Mouse (Mus musculus): ENCODE data around the gene Prss16.

The Prss16 gene

GRCm38 (mm10) chr13:22007121-22007510 is 2.4 kb downstream of the Prss16 start:
- DNase-seq (ENCODE audit: low spot score in 2 of 2), result no peak

DNA sequence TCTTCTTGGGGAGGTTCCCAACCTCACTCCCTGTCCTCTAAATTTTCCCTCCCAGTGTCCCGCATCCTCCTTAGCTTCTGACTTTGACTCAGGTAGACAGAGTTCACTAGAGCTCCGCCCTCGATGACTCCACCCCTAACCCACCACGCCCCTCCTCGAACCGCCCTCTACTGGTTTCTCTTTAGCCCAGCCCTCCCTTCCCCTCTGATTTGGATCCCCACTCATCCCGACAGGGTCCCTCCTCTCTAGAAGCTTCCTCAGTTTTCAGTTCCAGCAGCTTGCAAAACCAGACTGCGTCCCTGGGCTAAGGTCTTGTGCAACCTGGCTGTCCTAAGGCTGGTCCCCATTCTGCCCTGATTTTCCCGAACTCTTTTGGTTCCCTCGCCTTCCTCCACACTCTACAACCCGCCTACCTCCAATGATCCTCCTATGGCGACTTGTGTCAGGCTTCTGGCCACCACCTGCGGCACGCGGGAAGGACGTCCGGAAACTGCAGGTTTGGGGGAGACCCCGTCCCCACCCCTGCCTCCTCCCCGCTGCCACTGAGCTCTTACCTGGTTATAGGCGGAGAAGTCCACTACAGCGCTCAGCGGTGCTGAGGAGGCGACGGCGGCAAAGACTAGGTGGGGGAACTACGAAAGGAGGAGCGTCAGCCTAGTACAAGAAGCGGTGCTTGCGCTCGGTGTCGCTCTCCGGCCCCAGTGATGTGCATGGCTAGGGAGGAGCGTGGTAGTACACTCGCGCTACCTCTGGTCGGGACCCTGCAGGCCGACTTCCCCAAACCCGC is 3.0 kb downstream of the Prss16 start:
- DNase-seq (ENCODE audit: low spot score in 2 of 2), result peak in 1 of 2 experiments; percentile 56

GRCm38 (mm10) chr13:22005605-22006333 is 3.8 kb downstream of the Prss16 start:
- DNase-seq (ENCODE audit: low spot score in 2 of 2), result peak in 1 of 2 experiments; percentile 31

- DNase-seq (ENCODE audit: low spot score in 2 of 2), result no peak
Observed at GRCm38 (mm10) chr13:22001823-22002222, 7.7 kb downstream of the Prss16 start.

DNA sequence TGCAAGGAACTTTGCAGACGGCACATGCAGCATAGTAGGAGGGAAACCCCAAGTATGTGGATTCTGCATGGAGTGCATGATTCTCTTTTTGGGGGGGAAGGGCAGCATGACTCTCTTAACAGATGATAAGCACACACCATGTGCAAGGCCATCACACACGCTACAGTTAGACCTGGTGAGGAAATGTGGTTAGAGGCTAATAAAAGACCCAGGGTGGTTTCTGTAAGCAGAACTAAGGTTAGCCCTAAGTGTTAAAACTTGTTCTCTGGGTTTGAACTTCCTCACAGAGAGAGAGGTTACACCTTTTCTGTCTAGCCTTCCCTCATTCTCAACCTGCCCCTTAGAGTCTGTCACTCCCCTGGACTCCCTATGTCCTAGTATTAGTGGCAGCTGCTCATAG is 8.2 kb downstream of the Prss16 start:
- no peak for DNase-seq (ENCODE audit: low spot score in 2 of 2)

DNA sequence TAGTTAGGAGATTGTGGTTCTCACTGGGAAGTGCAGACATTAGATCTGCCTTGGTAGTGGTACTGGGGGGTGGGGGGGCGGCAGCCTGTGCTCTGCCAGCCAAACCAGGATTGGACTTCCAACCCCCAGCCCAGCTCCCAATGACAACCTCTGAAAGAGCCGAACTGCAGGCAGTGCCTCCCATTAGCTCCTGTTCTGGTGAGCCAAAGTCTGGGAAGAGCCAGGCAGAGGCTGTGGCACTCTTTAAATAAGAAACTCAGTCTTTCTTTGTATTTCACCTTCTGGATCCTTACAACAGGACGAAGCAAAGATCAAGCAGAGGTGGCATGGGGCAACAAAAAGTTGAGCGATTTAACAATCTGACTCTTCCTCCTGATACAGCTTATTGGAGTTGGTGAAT is 10.4 kb downstream of the Prss16 start:
- no peak for DNase-seq (ENCODE audit: low spot score in 2 of 2)

DNA sequence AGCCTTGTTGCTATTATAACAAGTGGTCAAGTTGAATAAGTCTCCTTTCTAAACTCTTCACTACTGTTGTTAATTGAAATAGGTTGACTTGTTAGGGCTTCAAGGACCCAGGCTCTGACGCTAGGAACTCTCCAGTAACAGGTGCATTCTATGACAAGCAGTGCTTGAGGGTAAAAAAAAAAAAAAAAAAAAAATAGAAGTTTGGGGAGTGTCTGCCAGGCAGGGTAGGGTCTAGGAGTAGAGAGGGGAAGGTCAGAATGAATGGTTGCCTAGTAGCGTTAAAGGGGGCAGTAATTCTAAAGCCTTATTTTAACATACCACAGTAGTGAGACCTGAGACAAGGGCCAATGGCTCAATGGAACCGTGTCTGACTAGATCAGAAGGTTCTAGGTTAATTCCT is 11.1 kb downstream of the Prss16 start:
- DNase-seq (ENCODE audit: low spot score in 2 of 2), result no peak

GRCm38 (mm10) chr13:21997821-21998220 is 11.7 kb downstream of the Prss16 start:
- DNase-seq (ENCODE audit: low spot score in 2 of 2), result no peak

DNA sequence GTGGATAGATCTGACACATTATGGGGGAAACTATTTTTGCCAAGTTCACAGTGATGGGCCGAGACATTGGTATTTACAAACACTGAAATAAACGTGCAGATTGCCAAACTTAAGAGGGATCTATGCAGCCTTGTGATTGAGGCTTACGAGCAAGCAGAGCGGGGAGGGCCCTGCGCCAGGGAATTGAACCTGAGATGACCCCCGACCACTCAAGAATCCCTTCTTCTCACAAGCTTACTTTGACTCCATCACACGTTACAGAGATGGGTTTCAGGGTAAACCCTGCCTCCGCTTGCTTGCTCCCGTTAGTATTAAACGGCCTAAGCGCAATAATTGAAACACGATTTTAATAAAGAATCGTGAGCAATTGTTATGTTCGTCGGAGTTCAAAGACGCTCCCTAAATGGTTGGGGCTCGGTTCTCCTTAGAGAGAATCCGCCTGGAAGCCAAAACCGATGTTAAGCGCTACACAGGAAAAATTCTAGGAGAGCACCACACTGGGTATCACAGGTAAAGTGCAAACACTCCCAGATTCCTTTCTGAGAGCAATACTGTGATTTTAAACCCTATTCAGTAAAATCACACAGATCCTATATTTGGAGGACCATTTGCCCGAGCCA is 12.2 kb downstream of the Prss16 start:
- no peak for DNase-seq (ENCODE audit: low spot score in 2 of 2)

GRCm38 (mm10) chr13:21996840-21997185 is 12.7 kb downstream of the Prss16 start:
- DNase-seq (ENCODE audit: low spot score in 2 of 2), result no peak

DNA sequence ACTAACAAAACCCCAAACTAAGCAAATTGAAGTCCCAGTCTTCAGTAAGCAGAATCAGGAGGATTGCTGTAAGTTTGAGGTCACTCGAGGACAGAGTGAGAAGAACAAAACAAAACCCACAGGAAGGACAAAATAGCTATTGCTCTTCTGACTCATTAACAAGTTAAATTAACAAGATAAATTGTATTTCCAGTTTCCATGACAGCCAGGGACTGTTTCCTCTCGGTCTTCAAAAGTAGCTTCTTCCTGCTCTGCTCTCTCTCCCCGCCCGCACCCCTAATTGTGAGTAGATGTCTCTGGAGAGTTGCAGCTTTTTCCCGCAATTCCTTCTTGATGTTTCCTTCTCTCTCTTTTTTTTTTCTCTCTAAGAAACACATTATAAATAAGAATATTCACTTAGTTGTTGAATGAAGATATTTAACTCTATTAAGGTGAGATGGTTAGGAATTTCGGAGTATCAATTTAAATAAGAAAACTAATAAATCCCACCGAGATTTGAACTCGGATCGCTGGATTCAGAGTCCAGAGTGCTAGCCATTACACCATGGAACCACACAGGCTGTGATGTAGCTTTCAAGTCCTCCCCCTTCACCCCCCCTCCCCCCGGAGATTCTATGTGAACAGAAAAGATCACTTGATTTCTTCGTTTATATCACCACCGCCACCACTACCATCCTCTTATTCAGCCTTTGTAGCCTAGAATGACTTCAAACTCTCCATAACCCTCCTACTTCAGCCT is 13.3 kb downstream of the Prss16 start:
- no peak for DNase-seq (ENCODE audit: low spot score in 2 of 2)

DNA sequence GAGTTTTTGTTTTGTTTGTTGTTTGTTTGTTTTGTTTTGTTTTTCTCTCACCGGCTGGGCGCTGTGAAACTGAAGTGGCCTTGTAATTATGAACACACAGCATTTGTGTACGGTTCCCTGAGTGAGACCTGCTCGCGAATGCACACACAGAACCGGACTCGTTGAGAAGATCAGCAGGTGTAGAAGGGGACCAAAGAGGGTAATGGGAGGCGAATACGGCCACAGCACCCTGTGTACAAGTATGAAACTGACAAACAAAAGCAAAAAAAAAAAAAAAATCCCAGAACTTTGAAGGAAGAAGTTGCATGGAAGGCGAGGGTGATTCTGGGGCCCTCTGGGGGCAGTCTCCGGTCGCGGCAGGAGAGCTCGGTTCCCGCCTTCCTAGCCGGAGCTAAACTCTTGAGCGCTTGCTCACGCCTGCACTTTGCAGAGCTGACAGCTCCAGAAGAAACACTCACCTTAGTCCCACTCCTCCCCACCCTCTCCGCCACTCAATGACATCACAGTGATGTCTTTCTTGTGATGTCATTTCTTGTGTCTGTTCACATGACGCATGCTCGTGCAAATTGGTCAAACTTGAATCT is 14.1 kb downstream of the Prss16 start:
- no peak for DNase-seq (ENCODE audit: low spot score in 2 of 2)

DNA sequence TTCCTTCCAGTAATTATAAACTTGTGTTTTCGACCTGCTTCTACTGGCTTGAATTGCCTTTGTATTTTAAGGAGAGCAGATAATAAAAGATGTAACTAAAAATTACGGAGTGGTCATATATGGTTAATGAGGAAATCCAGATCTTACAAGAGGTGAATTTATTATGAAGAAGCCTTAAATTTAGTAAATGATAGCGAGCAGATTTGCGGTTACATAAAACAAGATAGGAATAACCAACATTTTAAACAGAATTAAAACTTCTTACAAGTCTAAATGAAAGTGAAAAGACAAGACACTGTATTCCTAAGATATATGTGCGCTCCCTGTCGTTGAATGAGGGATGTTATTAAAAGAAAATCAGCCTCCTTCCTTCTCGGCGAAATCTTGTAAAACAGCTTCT is 14.6 kb downstream of the Prss16 start:
- no peak for DNase-seq (ENCODE audit: low spot score in 2 of 2)

GRCm38 (mm10) chr13:21993957-21994738 is 15.4 kb downstream of the Prss16 start:
- no peak for DNase-seq (ENCODE audit: low spot score in 2 of 2)

GRCm38 (mm10) chr13:21992550-21992949 is 17.0 kb downstream of the Prss16 start:
- no peak for DNase-seq (ENCODE audit: low spot score in 2 of 2)

GRCm38 (mm10) chr13:21984486-21984885 is 25.1 kb downstream of the Prss16 start:
- no peak for DNase-seq (ENCODE audit: low spot score in 2 of 2)

- no peak for DNase-seq (ENCODE audit: low spot score in 2 of 2)
Observed at GRCm38 (mm10) chr13:21981803-21982193, 27.7 kb downstream of the Prss16 start.

- DNase-seq (ENCODE audit: low spot score in 2 of 2), result peak; percentile 23 to 45
Observed at GRCm38 (mm10) chr13:21980981-21981802, 28.4 kb downstream of the Prss16 start, which contains the start of gene Pom121l2. TSS of gene Pom121l2 (plus strand) at chr13:21981194.

DNA sequence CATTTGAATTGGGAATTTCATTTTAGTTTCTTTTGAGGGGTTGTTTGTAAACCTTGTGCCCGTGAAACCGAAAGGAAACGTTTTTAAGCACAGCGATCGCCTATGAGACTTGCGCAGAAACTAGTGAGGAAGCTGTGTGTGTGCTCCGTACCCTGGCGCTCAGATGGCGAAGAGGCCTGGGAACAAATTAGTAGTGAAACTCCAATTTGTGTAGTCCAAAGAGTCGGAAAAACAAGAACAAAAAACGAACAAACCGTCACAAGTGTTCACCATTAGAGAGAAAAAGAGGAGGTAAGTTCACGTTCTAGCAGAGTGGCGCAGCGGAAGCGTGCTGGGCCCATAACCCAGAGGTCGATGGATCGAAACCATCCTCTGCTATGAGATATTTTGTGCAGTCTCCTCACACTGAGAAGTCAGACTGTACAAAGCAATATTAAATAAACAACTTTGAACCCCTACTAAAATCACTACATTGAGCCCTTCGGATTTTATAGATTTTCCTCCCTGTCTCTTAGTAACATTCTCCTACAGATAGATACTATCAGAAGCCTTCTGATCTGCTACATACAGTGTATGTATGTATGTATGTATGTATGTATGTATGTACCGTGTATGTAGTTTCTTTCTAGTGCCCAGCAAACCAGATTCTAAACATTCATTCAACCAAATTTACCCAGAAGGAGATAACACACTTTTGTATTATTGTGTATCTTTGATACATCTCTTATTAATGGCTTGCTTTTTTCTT is 34.6 kb downstream of the Prss16 start:
- DNase-seq (ENCODE audit: low spot score in 2 of 2), result peak; percentile 38 to 58
